Mouse (Mus musculus): ENCODE measurements around the gene Mill1. TPM values are rescaled to one million over a fixed set of nuclear protein-coding genes. Genes with fewer than 3 reads are reported as not detected.
"Not testable (repeated sequence)": the region's sequence is repeated elsewhere in the genome, so short reads cannot be mapped to it uniquely, and the experiment has no call there.

Gene Mill1
- polyA plus RNA-seq (2014; fragmentation: Nextera tagmentation; extraction: Ambion mirVana): not detected in 2 replicates

DNA sequence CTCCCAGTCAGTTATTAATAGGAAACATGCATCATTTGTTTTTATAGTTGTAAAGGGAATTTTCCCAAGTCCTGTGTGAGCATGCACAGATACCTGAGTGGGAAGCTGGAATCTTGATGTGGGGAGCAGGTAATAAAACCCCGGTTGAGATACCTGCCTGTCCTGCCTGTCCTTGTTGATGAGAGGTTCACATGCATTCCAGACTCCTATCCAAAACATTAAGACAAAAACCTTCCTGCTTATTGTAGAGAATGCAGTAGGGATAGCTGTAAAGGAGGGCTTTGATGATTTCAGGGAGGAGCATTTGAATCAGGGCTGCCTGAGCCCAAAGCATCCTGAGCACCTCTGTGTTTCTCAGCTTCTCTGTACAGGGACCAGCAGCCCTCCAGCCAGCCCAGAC lies at the start of gene Mill1:
Gene Mill1 (plus strand): TSS at position 301 of the 400 bp plus-strand sequence.
- 59% methylated on average over 1 of the region's 1 CpGs for WGBS
- H3K27ac ChIP-seq (ENCODE audit: low read depth): no peak within 1 kb of the TSS
- no peak within 1 kb of the TSS for H3K4me2 ChIP-seq (ENCODE audit: low read length)
- H3K36me3 ChIP-seq (ENCODE audit: control insufficient read depth, insufficient read depth, low read length): no peaks in the 10 kb centered on the region
- no peak within 1 kb of the TSS for H3K4me3 ChIP-seq (ENCODE audit: low read depth, low read length)
- DNase-seq (ENCODE audit: low spot score) (no peak), ATAC-seq (replicated peaks; ENCODE audit: low FRiP score, low TSS enrichment, low read depth) (no peak)
- no peaks in the 10 kb centered on the region for H3K4me1 ChIP-seq (replicated peaks; ENCODE audit: control insufficient read depth, insufficient read depth, low read length)
- no peak within 1 kb of the TSS for H3K9ac ChIP-seq (ENCODE audit: low read length)
- H3K27me3 ChIP-seq (replicated peaks; ENCODE audit: control insufficient read depth, insufficient read depth, low read length): no peaks in the 10 kb centered on the region
- no peaks in the 10 kb centered on the region for H3K9me3 ChIP-seq (ENCODE audit: control insufficient read depth, low read length)

DNA sequence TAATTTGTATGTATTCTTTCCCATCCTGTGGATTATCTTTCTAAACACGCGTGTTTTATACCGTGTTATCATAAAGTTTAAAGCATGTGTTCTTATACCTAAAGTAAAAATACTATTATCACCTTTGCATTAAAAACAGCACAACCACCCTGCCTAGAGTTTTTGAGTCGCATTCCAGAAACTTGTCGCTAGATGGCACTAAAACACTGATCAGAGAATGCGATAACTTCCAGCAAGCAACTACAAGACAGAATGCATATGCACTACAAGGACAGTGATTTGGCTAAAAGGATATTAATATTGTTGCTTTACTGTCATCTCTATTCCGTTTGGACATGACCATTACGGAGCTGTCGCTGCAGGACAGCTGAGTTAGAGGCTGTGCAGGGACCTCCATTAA lies 34.2 kb upstream of the Mill1 start:
- DNase-seq (ENCODE audit: low spot score) (peak; percentile 61), ATAC-seq (replicated peaks; ENCODE audit: low FRiP score, low TSS enrichment, low read depth) (no peak; the same call in 1 of the 2 replicates)
- Histone ChIP-seq H3K36me3 (ENCODE audit: control insufficient read depth, insufficient read depth, low read length) (no peaks in the 10 kb centered on the region), H3K4me2 (ENCODE audit: low read length) (no peak overlapping the region), H3K4me1 (replicated peaks; ENCODE audit: control insufficient read depth, insufficient read depth, low read length) (no peaks in the 10 kb centered on the region), H3K27me3 (replicated peaks; ENCODE audit: control insufficient read depth, insufficient read depth, low read length) (no peaks in the 10 kb centered on the region), H3K9me3 (ENCODE audit: control insufficient read depth, low read length) (no peaks in the 10 kb centered on the region), H3K4me3 (ENCODE audit: low read depth, low read length) (no peak overlapping the region), H3K9ac (ENCODE audit: low read length) (no peak overlapping the region), H3K27ac (ENCODE audit: low read depth) (no peak overlapping the region)
- WGBS: 11% methylated on average over 9 of the region's 9 CpGs

DNA sequence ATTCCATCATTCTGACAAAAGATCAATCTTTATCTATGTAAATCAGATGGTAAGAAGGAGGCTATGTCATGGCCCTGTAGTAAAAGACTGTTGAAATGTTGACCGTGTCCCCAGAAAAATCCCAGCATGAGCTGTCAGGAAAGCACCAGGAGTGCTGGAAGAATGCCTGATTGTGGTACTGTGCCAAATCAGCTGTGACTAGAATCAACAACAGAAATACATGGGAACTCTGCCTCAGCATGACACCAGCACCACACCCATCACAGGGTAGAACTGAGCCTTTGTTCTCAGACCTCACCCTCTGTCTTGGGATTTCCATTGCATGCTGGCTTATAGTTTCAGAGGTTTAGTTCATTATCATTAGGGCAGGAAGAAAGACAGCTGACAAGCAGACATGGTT lies 30.4 kb upstream of the Mill1 start:
- ATAC-seq (replicated peaks; ENCODE audit: low FRiP score, low TSS enrichment, low read depth) (no peak), DNase-seq (ENCODE audit: low spot score) (no peak)
- Histone ChIP-seq H3K4me3 (ENCODE audit: low read depth, low read length) (no peak overlapping the region), H3K9me3 (ENCODE audit: control insufficient read depth, low read length) (no peaks in the 10 kb centered on the region), H3K27ac (ENCODE audit: low read depth) (no peak overlapping the region), H3K9ac (ENCODE audit: low read length) (no peak overlapping the region), H3K4me2 (ENCODE audit: low read length) (no peak overlapping the region), H3K27me3 (replicated peaks; ENCODE audit: control insufficient read depth, insufficient read depth, low read length) (no peaks in the 10 kb centered on the region), H3K36me3 (ENCODE audit: control insufficient read depth, insufficient read depth, low read length) (no peaks in the 10 kb centered on the region), H3K4me1 (replicated peaks; ENCODE audit: control insufficient read depth, insufficient read depth, low read length) (no peaks in the 10 kb centered on the region)
- WGBS: 72% methylated on average over 1 of the region's 1 CpGs

DNA sequence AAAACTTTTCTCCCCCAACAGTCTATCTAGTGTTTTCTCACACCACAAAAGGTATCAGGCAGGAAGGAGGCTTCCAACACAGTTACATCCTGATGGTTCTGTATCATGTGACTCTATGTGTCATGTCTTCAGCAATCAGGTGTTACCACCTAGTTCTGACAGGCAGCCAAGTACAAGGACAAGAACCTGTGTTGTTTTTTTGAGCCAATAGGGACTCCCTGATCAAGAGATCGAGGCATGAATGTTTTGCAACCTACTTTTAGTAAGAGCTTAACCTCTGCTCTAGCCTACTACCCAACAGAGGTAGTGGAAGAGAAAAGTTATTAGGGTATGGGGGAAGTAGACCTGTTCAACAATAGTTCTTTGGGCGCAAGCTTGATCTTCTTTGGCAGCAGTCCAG lies 6.6 kb upstream of the Mill1 start:
- Histone ChIP-seq H3K4me2 (ENCODE audit: low read length) (no peak overlapping the region), H3K9me3 (ENCODE audit: control insufficient read depth, low read length) (no peaks in the 10 kb centered on the region), H3K27ac (ENCODE audit: low read depth) (no peak overlapping the region), H3K4me3 (ENCODE audit: low read depth, low read length) (no peak overlapping the region), H3K27me3 (replicated peaks; ENCODE audit: control insufficient read depth, insufficient read depth, low read length) (no peaks in the 10 kb centered on the region), H3K9ac (ENCODE audit: low read length) (no peak overlapping the region), H3K36me3 (ENCODE audit: control insufficient read depth, insufficient read depth, low read length) (no peaks in the 10 kb centered on the region), H3K4me1 (replicated peaks; ENCODE audit: control insufficient read depth, insufficient read depth, low read length) (no peaks in the 10 kb centered on the region)
- ATAC-seq (replicated peaks; ENCODE audit: low FRiP score, low TSS enrichment, low read depth): no peak
- WGBS: 71% methylated on average over 2 of the region's 2 CpGs
- no peak for DNase-seq (ENCODE audit: low spot score)

DNA sequence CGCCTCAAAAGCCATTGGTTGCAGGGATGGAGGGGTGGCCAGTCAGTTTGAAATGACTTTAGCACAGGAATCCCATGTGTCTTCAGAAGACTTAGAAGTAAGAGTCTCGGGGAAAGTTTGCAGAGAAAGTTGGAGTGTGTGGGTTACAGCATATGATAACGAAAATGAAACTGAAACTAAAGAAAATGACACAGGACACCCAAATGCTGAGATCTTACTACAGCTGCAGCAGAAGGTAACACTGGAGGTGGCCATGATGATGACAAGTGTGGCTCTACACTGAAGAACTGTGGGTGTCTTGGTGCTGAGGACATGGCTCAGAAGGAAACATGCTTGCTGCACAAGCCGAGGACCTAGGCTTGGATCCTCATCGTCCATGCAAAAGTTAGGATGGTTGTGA lies 3.9 kb upstream of the Mill1 start:
- 78% methylated on average over 5 of the region's 5 CpGs for WGBS
- ATAC-seq (replicated peaks; ENCODE audit: low FRiP score, low TSS enrichment, low read depth) (no peak), DNase-seq (ENCODE audit: low spot score) (no peak)
- Histone ChIP-seq H3K27me3 (replicated peaks; ENCODE audit: control insufficient read depth, insufficient read depth, low read length) (no peaks in the 10 kb centered on the region), H3K9ac (ENCODE audit: low read length) (no peak overlapping the region), H3K9me3 (ENCODE audit: control insufficient read depth, low read length) (no peaks in the 10 kb centered on the region), H3K4me2 (ENCODE audit: low read length) (no peak overlapping the region), H3K4me1 (replicated peaks; ENCODE audit: control insufficient read depth, insufficient read depth, low read length) (no peaks in the 10 kb centered on the region), H3K36me3 (ENCODE audit: control insufficient read depth, insufficient read depth, low read length) (no peaks in the 10 kb centered on the region), H3K27ac (ENCODE audit: low read depth) (no peak overlapping the region), H3K4me3 (ENCODE audit: low read depth, low read length) (no peak overlapping the region)

DNA sequence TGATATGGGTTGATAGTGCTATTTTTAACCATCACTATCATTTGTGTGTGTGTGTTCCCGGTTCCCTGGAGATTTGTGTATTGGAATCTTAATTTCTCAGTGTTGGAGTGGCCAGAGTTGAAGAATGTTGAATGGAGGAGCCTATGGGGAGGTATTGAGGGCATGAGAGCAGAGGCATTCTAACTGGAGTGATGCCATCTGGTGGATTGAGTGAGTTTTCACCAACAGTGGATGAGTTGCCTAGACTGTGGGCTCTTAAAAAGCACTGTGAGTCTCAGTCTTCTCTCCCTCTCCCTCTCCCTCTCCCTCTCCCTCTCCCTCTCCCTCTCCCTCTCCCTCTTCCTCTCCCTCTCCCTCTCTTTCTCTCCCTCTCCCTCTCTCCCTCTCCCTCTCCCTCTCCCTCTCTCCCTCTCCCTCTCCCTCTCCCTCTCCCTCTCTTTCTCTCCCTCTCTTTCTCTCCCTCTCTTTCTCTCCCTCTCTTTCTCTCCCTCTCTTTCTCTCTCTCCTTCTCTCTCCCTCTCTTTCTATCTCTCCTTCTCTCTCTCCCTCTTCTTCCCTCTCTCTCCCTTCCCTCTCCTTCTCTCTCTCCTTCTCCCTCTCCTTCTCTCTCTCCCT lies 1.1 kb upstream of the Mill1 start:
- H3K27me3 ChIP-seq (replicated peaks; ENCODE audit: control insufficient read depth, insufficient read depth, low read length); H3K36me3 ChIP-seq (ENCODE audit: control insufficient read depth, insufficient read depth, low read length); H3K9ac ChIP-seq (ENCODE audit: low read length); H3K4me3 ChIP-seq (ENCODE audit: low read depth, low read length); ATAC-seq (replicated peaks; ENCODE audit: low FRiP score, low TSS enrichment, low read depth); H3K4me1 ChIP-seq (replicated peaks; ENCODE audit: control insufficient read depth, insufficient read depth, low read length); H3K4me2 ChIP-seq (ENCODE audit: low read length); H3K27ac ChIP-seq (ENCODE audit: low read depth); H3K9me3 ChIP-seq (ENCODE audit: control insufficient read depth, low read length); DNase-seq (ENCODE audit: low spot score): not testable (repeated sequence)
- WGBS: 56% methylated on average over 1 of the region's 1 CpGs

DNA sequence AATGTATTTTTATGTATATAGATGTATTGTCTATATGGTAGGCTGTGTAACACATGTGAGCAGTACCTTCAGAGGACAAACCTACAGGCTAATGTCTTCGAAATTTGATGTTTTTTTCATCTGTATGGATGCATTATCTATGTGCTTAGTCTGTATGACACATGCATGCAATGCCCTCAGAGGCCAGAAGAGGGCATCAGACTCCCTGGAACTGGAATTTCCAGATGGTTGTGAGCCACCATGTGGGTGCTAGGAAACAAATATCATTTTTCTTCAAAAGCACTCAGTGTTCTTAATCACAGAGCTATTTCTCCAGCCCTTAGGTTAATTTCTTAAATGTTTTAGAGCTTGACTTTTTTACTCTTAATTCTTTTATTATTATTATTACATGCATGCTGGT lies 15.1 kb downstream of the Mill1 start:
- Histone ChIP-seq H3K9me3 (ENCODE audit: control insufficient read depth, low read length) (no peaks in the 10 kb centered on the region), H3K4me3 (ENCODE audit: low read depth, low read length) (no peak overlapping the region), H3K4me2 (ENCODE audit: low read length) (no peak overlapping the region), H3K36me3 (ENCODE audit: control insufficient read depth, insufficient read depth, low read length) (no peaks in the 10 kb centered on the region), H3K27me3 (replicated peaks; ENCODE audit: control insufficient read depth, insufficient read depth, low read length) (no peaks in the 10 kb centered on the region), H3K27ac (ENCODE audit: low read depth) (no peak overlapping the region), H3K4me1 (replicated peaks; ENCODE audit: control insufficient read depth, insufficient read depth, low read length) (no peaks in the 10 kb centered on the region), H3K9ac (ENCODE audit: low read length) (no peak overlapping the region)
- no peak for DNase-seq (ENCODE audit: low spot score)
- no peak for ATAC-seq (replicated peaks; ENCODE audit: low FRiP score, low TSS enrichment, low read depth)
- 47% methylated on average over 1 of the region's 1 CpGs for WGBS

DNA sequence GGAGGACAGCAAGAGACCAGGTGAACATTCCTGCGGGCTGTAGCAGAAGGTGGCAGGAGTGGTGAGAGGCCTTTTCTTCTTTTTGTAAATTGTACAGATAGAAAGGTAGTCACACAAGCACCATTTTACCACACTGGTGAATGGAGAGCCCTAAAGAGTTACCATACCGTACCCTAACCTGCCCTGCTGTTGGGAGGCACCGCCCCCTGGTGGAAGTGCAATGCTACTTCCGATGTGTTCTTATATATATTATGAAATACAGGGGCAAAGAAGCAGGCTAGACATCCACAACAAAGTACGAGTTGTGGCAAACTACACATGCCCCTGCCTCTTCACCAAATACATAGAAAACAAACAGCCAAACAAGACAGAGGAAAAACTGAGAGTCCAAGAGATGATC lies 19.9 kb downstream of the Mill1 start:
- no peaks in the 10 kb centered on the region for H3K9me3 ChIP-seq (ENCODE audit: control insufficient read depth, low read length)
- no peak overlapping the region for H3K4me2 ChIP-seq (ENCODE audit: low read length)
- DNase-seq (ENCODE audit: low spot score): no peak
- no peak overlapping the region for H3K9ac ChIP-seq (ENCODE audit: low read length)
- WGBS: 54% methylated on average over 5 of the region's 5 CpGs
- H3K27ac ChIP-seq (ENCODE audit: low read depth): no peak overlapping the region
- no peaks in the 10 kb centered on the region for H3K27me3 ChIP-seq (replicated peaks; ENCODE audit: control insufficient read depth, insufficient read depth, low read length)
- no peaks in the 10 kb centered on the region for H3K4me1 ChIP-seq (replicated peaks; ENCODE audit: control insufficient read depth, insufficient read depth, low read length)
- ATAC-seq (replicated peaks; ENCODE audit: low FRiP score, low TSS enrichment, low read depth): no peak
- H3K4me3 ChIP-seq (ENCODE audit: low read depth, low read length): no peak overlapping the region
- no peaks in the 10 kb centered on the region for H3K36me3 ChIP-seq (ENCODE audit: control insufficient read depth, insufficient read depth, low read length)

Data from intestine, embryonic 14.5 days (tissue).